Mouse (Mus musculus): ENCODE results near the gene 1520401A03Rik.

1520401A03Rik gene

GRCm38 (mm10) chr17:23700079-23700478 is 22.5 kb downstream of the 1520401A03Rik start:
- DNase-seq (ENCODE audit: low spot score), result peak; percentile 55

GRCm38 (mm10) chr17:23699131-23700077 is 23.2 kb downstream of the 1520401A03Rik start:
- DNase-seq (ENCODE audit: low spot score), result no peak

GRCm38 (mm10) chr17:23695801-23696200 is 26.8 kb downstream of the 1520401A03Rik start:
- no peak for DNase-seq (ENCODE audit: low spot score)

- no peak for DNase-seq (ENCODE audit: low spot score)
Measured at GRCm38 (mm10) chr17:23694491-23694890, 28.1 kb downstream of the 1520401A03Rik start.

- DNase-seq (ENCODE audit: low spot score), result no peak
Measured at GRCm38 (mm10) chr17:23683856-23684672, 38.5 kb downstream of the 1520401A03Rik start, which contains the start of gene Cldn9. Cldn9 (minus strand) TSS chr17:23684026.

GRCm38 (mm10) chr17:23683226-23683625 is 39.4 kb downstream of the 1520401A03Rik start:
- DNase-seq (ENCODE audit: low spot score), result no peak

GRCm38 (mm10) chr17:23682530-23682929 is 40.1 kb downstream of the 1520401A03Rik start:
- DNase-seq (ENCODE audit: low spot score), result no peak

GRCm38 (mm10) chr17:23682092-23682491 is 40.5 kb downstream of the 1520401A03Rik start:
- no peak for DNase-seq (ENCODE audit: low spot score)

- no peak for DNase-seq (ENCODE audit: low spot score)
Measured at GRCm38 (mm10) chr17:23681086-23681485, 41.5 kb downstream of the 1520401A03Rik start.

- DNase-seq (ENCODE audit: low spot score), result no peak
Measured at GRCm38 (mm10) chr17:23680336-23680735, 42.2 kb downstream of the 1520401A03Rik start.

GRCm38 (mm10) chr17:23679127-23679835 is 43.3 kb downstream of the 1520401A03Rik start, which contains the start of gene Cldn6:
Cldn6 (plus strand) TSS chr17:23679249.
- no peak for DNase-seq (ENCODE audit: low spot score)

GRCm38 (mm10) chr17:23677236-23677679 is 45.3 kb downstream of the 1520401A03Rik start, which contains the start of gene Tnfrsf12a:
Tnfrsf12a (minus strand) TSS chr17:23677468.
- DNase-seq (ENCODE audit: low spot score), result no peak

- no peak for DNase-seq (ENCODE audit: low spot score)
Measured at GRCm38 (mm10) chr17:23676473-23677031, 46.0 kb downstream of the 1520401A03Rik start.

- DNase-seq (ENCODE audit: low spot score), result no peak
Measured at GRCm38 (mm10) chr17:23675564-23676281, 46.9 kb downstream of the 1520401A03Rik start.

GRCm38 (mm10) chr17:23675127-23675526 is 47.5 kb downstream of the 1520401A03Rik start:
- no peak for DNase-seq (ENCODE audit: low spot score)

GRCm38 (mm10) chr17:23674271-23674952 is 48.2 kb downstream of the 1520401A03Rik start:
- no peak for DNase-seq (ENCODE audit: low spot score)

GRCm38 (mm10) chr17:23673424-23674073 is 49.0 kb downstream of the 1520401A03Rik start, which contains the start of the genes Hcfc1r1 and Thoc6:
Hcfc1r1 (plus strand) TSS chr17:23673596.
Thoc6 (minus strand) TSS chr17:23673882.
- peak; percentile 94 for DNase-seq (ENCODE audit: low spot score)

- no peak for DNase-seq (ENCODE audit: low spot score)
Measured at GRCm38 (mm10) chr17:23672761-23673160, 49.8 kb downstream of the 1520401A03Rik start.

GRCm38 (mm10) chr17:23671519-23671918 is 51.1 kb downstream of the 1520401A03Rik start:
- DNase-seq (ENCODE audit: low spot score), result no peak

Data from layer of hippocampus, adult 9-10 months (tissue).